Mouse (Mus musculus) cerebellum, adult 2 months (tissue): ENCODE measurements around the gene Akap11.

ENCODE experiments used
- CTCF ChIP-seq: fragments of 200-500 bp; IDR thresholded peaks from 2 replicates; pipeline ENCODE4 v1.5.1; 2011; ENCODE audit warnings: low read depth, mild to moderate bottlenecking, control low read depth, low read length, moderate library complexity, borderline replicate concordance; ENCODE audit not compliant: insufficient read depth
- POLR2A ChIP-seq: fragments of 200-500 bp; IDR thresholded peaks from 2 replicates; pipeline ENCODE4 v1.6.1; 2011; ENCODE audit warnings: low read length, control low read depth, borderline replicate concordance; ENCODE audit not compliant: insufficient read depth

GRCm38 (mm10) chr14:78526475-78526874 lies 10.1 kb downstream of the Akap11 start:
- TF ChIP-seq POLR2A (no peak), CTCF (no peak)
